Mouse (Mus musculus) kidney, postnatal 25 days (tissue): ENCODE data around the gene Ift57.

Source experiments
- DNase-seq, 2 experiments: peaks; one replicate each; pipeline ENCODE4 v3.0.0; 2021; ENCODE audit warnings: mixed read lengths in 2 of 2

Gene Ift57

DNA sequence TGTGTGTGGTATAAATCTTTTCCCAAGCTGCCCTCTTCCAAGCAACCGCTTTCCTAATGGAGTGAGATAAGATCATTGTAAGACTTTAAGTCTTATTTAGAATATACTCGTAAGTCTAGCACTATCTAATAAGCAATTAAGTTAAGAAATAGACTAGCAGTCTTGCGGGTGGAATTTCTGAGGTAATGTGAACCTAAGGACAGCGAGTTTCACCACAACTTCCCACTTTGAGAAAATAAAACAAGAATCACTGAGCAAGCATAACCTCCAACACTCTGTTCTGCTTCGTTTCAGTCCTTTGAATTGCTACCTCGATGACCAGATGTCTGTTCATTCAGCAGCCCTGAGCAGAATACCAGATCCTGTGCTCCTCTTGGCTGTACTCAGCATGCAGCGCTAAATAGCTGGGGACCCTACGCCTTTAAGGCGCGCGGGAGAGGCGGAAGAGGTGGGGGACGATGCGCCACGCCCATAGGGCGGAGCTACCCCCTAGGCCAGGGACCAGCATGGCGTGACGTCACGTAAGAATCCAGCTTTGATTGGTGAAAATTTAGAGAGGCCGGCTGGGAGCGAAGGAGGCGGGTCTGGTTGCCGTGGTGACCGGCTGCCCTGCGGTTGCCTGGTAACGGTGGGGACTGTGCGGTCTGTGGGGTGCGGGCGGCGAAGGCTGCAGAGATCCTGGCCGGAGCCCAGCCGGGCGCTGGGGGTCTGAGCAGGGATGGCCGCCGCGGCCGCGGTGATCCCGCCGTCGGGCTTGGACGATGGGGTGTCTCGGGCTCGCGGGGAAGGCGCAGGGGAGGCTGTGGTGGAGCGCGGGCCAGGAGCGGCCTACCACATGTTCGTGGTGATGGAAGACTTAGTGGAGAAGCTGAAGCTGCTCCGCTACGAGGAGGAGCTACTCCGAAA, at the start of gene Ift57:
TSS of gene Ift57 (plus strand) at position 614 of the 906 bp plus-strand sequence.
- DNase-seq, result peak; percentile 99

DNA sequence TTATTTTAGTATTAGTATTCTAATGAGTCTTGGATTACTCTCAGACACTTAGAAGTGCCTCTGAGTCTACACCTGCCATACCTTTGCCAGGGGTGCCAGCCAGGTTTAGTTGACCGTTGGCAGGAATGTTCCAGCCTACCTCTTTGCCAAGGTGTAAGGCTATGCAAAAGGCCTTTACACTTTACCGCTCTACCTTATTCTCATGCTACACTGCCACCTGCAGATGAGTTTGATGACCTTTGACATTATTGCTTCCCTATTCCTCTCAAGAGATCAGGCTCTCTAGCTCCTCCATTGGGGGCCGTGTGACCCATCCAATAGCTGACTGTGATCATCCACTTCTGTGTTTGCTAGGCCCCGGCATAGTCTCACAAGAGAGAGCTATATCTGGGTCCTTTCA, 41.9 kb upstream of the Ift57 start:
- DNase-seq, result peak in 1 of 2 experiments; percentile 1

DNA sequence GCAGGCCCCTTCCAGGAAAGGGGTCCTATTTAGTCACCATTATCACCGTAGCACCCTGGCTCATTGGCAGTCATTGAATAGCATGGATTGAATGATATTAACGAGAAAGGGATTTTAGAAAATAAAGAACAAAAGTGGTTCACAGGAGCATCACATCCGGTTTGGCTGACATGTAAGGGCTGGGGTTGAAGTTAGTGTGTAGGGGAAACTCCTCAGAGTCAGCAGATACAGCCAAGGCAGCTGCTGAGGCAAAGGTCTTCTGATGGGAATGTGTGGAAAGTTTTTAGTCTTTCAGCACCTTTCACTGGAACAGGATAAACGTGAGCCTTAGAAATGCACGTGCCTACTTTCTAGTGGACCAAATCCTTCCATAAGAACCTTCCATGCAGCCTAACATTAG, 41.0 kb upstream of the Ift57 start:
- DNase-seq, result no peak

GRCm38 (mm10) chr16:49659131-49659530, 39.9 kb upstream of the Ift57 start:
- no peak for DNase-seq

DNA sequence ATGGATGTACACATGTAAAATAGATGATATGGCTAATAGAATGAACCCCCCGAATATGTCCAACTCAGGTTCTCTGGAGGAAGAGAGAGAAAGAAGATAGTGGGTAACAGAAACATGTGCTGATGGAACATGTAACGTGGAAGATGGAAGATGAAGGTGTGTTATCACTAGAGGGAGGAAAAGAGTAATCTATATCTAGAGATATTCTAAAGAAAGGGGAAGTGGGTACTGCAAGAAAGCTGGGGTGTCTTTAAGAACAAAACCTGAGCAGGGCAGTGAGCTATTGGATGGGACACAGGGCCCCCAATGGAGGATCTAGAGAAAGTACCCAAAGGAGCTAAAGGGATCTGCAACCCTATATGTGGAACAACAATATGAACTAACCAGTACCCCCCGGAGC, 38.9 kb upstream of the Ift57 start:
- DNase-seq, result no peak

GRCm38 (mm10) chr16:49662201-49662600, 36.8 kb upstream of the Ift57 start:
- DNase-seq, result no peak

DNA sequence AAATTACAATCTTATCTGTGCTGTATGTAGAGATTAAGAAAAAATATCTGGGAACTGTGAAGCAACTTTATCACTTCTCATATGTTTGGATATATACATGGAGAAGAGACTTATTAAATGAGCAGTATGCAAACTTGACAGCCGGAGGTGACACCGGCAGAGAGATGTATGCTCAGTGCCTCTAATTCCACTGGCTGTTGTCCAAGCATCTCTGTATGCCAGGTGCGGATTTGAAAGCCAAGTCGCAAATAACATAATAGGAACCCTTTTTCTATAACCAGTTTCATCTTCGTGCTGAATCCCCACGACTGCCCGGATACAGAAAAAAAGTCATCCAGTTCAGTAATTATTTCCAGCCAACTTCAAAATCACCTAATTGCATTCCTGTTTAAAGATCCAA, 34.4 kb upstream of the Ift57 start:
- no peak for DNase-seq

DNA sequence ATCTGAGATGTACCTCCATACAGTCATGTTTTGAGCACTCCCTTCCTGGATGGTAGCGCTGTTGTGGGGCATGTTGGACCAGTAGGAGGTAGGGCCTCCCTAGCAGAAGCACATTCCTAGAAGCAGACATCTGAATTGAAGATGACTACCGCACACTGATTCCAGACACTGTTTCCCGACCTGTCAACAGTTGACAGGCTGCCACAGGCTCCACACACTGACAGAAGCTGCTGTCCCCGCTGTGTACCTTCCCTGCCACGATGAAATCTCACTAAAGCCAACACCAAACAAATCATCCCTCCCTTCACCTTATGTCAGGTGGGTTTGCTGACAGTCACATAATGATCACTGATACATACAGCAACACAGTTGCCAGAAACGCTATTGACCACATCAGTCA, 19.4 kb upstream of the Ift57 start:
- DNase-seq, result no peak

DNA sequence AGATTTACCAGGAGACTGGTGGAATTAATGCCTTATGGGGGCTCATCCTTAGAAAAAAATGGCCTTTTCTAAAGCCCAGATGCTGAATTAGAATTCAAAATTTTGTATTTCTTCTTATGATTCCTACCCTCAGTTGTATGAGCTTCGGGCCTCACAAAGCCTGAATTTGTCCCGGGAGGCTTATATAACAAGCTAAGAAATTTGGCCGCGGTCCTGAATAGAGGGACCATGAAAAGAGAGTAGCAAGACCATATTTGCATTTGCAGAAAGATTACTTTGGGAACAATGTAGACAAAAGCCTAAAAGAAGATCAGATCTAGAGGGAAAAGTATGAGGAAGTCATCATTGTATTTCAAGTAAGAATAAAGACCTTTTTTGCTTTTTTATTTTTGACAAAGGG, 14.1 kb upstream of the Ift57 start:
- DNase-seq, result no peak

GRCm38 (mm10) chr16:49699821-49700220, 788 bp downstream of the Ift57 start:
- DNase-seq, result no peak

DNA sequence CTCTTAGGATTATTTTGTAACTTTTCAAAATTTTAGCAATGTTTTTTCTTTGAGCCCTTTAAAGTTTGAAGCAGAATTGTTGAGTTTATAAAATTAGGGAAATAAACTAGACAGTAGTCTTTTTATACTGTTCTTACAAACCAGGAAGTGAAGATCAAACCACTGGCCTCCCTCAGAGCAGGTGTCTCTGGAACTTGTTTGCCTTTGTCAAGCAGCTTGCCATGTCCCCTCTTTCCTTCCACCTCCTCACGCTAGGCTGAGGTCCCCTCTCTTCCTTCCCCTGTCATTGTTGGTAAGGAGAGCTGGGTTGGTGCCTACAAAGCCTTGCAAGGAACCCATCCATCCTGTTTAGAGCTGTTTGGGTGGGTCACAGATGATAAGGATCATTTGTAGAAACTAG, 9.0 kb downstream of the Ift57 start:
- no peak for DNase-seq

DNA sequence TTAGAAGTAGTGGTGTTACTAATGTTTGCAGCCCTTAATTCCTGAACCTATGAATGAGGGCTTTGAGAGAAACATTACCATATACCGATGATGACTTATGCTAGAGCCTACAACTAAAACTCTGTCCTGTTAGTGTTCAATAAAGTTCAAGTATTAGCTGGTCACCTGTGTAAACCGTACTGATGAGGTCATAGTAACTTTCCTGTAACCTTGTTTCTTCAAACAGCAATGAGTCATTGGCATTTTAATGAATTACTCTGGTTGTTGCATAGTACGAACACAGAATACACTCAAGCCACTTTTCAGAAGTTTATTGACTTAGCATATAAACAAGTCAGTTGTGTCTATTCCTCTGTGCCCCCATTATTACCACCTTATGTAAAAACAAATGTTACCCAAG, 11.2 kb downstream of the Ift57 start:
- no peak for DNase-seq

GRCm38 (mm10) chr16:49713302-49713701, 14.3 kb downstream of the Ift57 start:
- DNase-seq, result no peak

DNA sequence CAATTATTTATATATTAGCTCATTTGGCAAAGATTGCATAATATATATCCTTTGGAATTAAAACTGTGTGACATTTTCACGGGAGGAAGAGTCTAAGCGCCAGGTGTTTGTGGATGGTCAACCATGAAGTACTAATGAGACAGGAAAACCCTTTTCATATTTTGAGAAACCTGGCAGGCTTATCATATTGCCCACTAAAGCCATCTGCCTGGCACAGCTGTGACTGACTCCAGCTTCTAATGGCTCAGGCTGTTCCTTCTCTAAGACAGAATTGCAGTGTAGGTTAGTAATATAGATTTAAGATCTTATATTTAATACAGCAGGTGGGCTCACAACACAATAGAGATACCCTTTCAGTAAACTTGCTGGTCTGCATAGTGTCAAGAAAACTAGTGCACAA, 21.6 kb downstream of the Ift57 start:
- no peak for DNase-seq

DNA sequence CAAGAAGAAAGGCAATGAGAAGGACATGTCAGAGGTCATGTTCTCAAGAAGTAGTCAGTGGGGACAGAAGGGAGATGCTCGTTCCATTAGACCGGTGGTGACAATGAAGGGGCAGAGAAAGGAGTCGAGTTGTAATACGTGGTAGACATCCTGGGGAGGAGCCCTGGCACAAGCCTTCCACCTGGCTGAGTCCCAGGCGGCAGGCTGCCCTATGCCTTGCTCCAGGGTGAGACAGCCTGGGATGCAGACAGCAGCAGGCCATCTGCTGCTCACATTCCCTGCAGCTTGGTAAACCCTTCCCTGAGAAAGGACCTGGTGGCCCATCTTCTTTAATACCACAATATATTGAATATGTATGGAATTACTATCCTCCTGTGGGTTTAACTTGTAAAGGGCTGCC, 22.6 kb downstream of the Ift57 start:
- no peak for DNase-seq

DNA sequence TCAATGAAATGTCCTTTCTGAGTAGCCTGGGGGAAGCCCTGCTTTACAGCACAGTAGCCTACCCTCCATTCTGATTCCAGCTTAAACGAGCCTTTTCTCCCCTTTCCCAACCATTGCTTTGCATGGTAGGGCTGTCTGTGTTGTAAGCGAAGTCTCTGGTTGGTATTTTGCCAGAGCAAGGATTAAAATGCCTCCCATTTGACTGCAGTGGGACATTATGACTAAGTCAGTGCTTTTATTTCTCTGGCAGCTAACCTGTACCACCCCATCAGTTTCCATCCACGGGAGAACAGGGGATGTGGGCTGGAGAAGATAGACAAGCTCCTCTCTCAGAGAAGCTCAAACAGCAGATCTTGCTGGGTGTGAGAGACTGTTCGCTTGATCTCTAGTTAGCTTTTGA, 24.2 kb downstream of the Ift57 start:
- DNase-seq, result no peak

- DNase-seq, result no peak
Observed at GRCm38 (mm10) chr16:49724232-49724631, 25.2 kb downstream of the Ift57 start.

DNA sequence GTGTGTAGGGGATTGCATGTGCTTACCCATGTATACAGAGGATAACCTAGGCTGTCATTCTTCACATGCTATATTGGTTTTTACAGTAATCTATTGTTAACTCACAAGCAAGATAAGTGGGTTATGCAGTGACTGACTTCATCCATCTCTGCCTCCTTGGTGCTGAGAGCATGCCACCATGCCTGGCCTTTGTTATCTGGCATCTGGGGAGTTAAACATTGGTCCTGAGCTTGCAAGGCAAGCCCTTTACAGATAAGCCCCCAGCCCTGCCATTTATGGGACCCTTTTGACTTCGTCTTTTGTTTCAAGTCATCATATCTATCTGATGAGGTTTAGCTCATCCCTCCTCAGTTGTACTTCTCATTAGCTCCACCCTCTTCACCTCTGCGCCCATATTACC, 25.9 kb downstream of the Ift57 start:
- no peak for DNase-seq

- DNase-seq, result no peak
Observed at GRCm38 (mm10) chr16:49725446-49725845, 26.4 kb downstream of the Ift57 start.

DNA sequence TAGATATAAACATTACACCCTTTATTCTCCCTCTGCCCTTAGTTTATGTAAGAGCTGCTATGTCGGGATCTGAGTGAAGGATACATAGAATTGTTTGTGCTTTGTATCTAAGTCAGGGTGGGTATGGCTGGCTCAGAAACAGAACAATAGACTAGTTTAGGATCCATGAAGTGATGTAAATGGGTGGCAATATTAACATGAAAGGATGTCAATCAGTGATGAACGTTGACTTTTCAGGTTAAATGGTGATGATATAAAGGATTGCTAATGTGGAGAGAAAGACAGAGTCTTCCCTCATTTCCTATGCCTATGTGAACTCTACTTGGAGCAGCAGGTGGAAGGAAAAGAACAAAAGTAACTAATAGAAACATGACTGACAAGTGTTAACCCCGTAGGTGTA, 27.2 kb downstream of the Ift57 start:
- DNase-seq, result no peak

DNA sequence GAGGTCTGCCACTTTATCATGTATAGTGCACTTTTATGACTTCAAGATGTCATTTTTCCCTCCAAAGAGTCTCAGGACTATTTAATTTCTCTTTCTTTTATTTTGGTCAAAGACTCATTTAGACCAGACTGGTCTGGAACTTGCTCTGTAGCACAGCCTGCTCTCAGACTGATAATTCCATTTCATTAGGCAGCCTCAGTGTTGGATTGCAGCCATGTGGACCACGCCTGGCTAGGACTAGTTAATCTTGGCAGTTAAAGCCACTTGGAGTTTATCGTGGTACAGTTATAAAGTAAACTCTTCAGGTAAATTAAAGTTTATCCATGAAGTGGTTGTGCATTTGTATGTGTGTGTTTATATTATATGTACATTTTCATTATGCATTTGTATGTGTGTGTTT, 27.7 kb downstream of the Ift57 start:
- no peak for DNase-seq

GRCm38 (mm10) chr16:49736536-49736935, 37.5 kb downstream of the Ift57 start:
- DNase-seq, result no peak

GRCm38 (mm10) chr16:49747360-49747759, 48.3 kb downstream of the Ift57 start:
- DNase-seq, result no peak

DNA sequence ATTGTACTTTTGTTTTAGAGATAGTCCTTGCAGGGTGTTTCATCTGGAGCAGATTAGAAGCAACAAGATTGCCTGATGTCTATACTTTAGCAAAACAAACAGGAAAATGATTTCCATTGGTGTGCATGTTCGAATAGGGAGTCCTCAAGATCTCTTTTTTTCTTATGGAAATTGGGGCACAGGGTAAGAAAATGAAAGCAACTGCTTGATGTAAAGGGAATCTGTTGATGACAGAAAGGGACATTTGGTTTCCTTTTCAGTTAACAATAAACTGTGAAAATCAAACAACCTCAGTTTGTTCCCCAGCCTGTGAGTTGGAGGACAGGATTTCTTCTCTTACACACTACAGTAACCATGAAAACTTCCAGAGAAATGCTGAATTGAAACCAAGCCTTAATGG, 53.9 kb downstream of the Ift57 start:
- DNase-seq, result no peak

DNA sequence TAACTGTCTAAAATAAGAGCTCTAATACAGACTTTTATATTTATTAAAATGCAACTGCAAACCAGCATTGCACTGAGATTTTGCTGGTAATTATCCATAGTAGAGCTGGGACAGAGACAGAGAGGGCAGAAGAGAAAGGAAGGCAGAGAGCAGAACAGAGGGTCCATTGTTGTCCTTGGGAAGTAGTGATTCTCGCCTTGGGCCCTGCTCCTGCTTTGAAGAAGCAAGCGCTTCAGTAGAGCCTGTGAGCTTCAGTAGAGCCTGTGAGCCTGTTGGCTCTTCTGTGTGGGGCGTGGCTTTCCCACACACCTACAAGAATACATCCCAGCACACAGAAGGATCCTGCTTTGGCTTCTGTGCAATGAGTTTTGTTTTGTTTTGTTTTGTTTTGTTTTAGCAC, 54.3 kb downstream of the Ift57 start:
- no peak for DNase-seq
